Mouse (Mus musculus) B cell, adult 67 days (primary cell): ENCODE measurements around the gene Tceal7. TPM values are rescaled to one million over a fixed set of nuclear protein-coding genes. Genes with fewer than 3 reads are reported as not detected.

Experiments
- total RNA-seq, 2 experiments: library from RNA; stranded (reverse); gene quantifications; 4 replicates each; pipeline ENCODE4 v1.2.4; 2023

The Tceal7 gene
- not detected for total RNA-seq

GRCm38 (mm10) chrX:136214729-136215677 is at the start of gene Tceal7, which contains the start of gene Bex1:
Gene Tceal7, plus strand, starts transcription at chrX:136214779.
Gene Bex1, minus strand, starts transcription at chrX:136215513.

GRCm38 (mm10) chrX:136172118-136172551 is 42.4 kb upstream of the Tceal7 start, which contains the start of gene Tceal8:
Gene Tceal8, minus strand, starts transcription at chrX:136172342.

DNA sequence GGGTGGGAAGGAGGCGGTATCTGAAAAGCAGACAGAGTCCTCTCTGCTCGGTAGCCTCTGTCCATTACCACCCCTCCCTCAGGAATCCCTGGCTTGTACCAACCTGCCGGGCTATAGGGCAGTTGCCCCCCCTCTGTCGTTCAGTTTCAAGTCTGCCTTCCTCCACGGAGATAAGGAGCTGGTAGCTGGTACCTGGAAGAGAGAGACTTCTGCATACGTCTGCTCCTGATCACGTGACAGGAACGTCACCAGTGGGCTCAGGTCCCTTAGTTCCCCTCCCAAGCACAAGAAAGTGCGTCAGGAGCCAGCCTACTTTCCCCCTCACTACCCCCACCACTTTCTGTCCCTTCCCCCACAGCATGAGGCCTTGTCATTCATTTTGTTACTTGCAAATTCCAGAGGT is 10.9 kb upstream of the Tceal7 start, which contains the start of gene Tceal5:
TSS of gene Tceal5 (minus strand) at position 213 of the 403 bp plus-strand sequence.

DNA sequence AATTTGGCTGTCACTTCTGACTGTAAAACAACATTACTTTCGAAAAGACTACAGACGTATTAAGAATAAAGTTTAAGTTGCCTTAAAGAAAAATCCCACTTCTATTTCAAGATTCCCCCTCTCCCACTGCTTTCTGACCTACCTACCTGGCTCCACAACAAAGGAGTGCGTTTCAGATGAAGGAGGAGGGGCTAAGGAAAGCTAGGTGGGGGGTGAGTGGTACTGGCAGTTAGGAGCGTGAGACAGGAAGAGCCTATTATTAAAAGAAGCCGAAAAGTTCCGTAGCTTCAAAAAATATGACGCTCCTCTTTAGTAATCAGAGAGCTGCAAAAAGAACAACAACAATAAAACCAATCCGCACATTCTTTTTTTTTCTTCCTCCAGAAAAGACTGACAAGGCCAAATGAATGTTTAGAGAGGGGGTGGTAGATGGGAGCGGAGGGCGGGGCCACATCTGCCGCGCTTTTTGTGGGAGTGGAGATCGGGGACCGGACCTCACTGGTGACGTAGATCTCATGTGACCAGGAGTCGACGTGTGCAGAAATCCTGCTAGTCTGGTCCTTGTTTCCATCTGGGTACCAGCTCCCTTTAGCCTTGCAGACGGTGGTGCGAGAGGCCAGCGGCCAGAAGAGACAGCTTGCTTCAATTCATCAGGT is 30.1 kb downstream of the Tceal7 start, which contains the start of gene Tceal9:
TSS of gene Tceal9 (plus strand) at position 506 of the 656 bp plus-strand sequence.

GRCm38 (mm10) chrX:136269743-136270392 is 55.3 kb downstream of the Tceal7 start, which contains the start of gene Bex3:
Gene Bex3, plus strand, starts transcription at chrX:136270253.

Other genes starting within 250 kb of the Tceal7 start
- gene Arxes2, start 221.0 kb upstream of the Tceal7 start, total RNA-seq: under 1 TPM in 1 of 2 experiments, not detected in 1; 0.36 TPM
- gene Arxes1, start 181.4 kb upstream of the Tceal7 start, total RNA-seq: not detected
- not detected for gene Bex2, start 146.5 kb upstream of the Tceal7 start, total RNA-seq
- not detected for gene Nxf3, start 129.5 kb upstream of the Tceal7 start, total RNA-seq
- not detected for gene Bex4, start 75.8 kb upstream of the Tceal7 start, total RNA-seq
- gene Tceal8, start 42.4 kb upstream of the Tceal7 start, total RNA-seq: 1 to 10 TPM; 2.5 to 2.6 TPM
- gene Tceal5, start 10.9 kb upstream of the Tceal7 start, total RNA-seq: not detected
- 1 to 10 TPM; 1.6 to 2.4 TPM for gene Bex1, start 734 bp downstream of the Tceal7 start, total RNA-seq
- gene Tceal9, start 30.3 kb downstream of the Tceal7 start, total RNA-seq: 10 to 100 TPM; 49.5 to 54.5 TPM
- gene Bex3, start 55.5 kb downstream of the Tceal7 start, total RNA-seq: 10 to 100 TPM; 54.6 to 74.3 TPM